Mouse (Mus musculus): ENCODE results near the gene Ifit1bl2. TPM values are rescaled to one million over a fixed set of nuclear protein-coding genes. Genes with fewer than 3 reads are reported as not detected.
"Not testable (repeated sequence)": the region's sequence is repeated elsewhere in the genome, so short reads cannot be mapped to it uniquely, and the experiment has no call there.

The Ifit1bl2 gene
- polyA plus RNA-seq, 1 experiment from 2014 or later: 0.22 TPM

DNA sequence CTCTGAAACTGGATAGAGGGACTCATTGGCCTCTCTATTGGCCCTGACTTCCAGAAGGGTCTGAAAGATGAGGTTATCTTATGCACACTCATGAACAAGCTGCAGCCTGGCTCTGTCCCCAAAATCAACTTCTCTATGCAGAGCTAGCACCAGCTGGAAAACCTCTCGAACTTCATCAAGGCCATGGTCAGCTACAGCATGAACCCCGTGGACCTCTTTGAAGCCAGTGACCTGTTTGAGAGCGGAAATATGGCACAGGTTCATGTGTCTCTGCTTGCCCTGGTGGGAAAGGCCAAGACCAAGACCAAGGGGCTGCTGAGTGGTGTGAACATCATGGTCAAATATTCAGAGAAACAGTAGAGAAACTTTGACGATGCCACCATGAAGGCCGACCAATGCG lies 16.8 kb downstream of the Ifit1bl2 start:
- H3K27ac ChIP-seq (ENCODE audit: low read length): no peak overlapping the region
- no peak for ATAC-seq
- WGBS: 89% methylated on average over 6 of the region's 6 CpGs
- no peak overlapping the region for H3K4me2 ChIP-seq (ENCODE audit: low read length)
- H3K36me3 ChIP-seq (ENCODE audit: control insufficient read depth, insufficient read depth): no peaks in the 10 kb centered on the region
- H3K9me3 ChIP-seq (ENCODE audit: control insufficient read depth, low read length): no peaks in the 10 kb centered on the region
- no peak overlapping the region for H3K9ac ChIP-seq (replicated peaks; ENCODE audit: low read depth, low read length)
- H3K27me3 ChIP-seq (replicated peaks; ENCODE audit: control insufficient read depth, insufficient read depth, low read length): no peaks in the 10 kb centered on the region
- no peaks in the 10 kb centered on the region for H3K4me1 ChIP-seq (replicated peaks; ENCODE audit: control insufficient read depth, insufficient read depth, low read length)
- H3K4me3 ChIP-seq (replicated peaks; ENCODE audit: low read length): no peak overlapping the region

GRCm38 (mm10) chr19:34620871-34621270 lies 19.7 kb downstream of the Ifit1bl2 start:
- no peaks in the 10 kb centered on the region for H3K4me1 ChIP-seq (replicated peaks; ENCODE audit: control insufficient read depth, insufficient read depth, low read length)
- no peak overlapping the region for H3K4me2 ChIP-seq (ENCODE audit: low read length)
- no peak for ATAC-seq
- H3K9ac ChIP-seq (replicated peaks; ENCODE audit: low read depth, low read length): no peak overlapping the region
- H3K4me3 ChIP-seq (replicated peaks; ENCODE audit: low read length): no peak overlapping the region
- 94% methylated on average over 5 of the region's 5 CpGs for WGBS
- H3K27me3 ChIP-seq (replicated peaks; ENCODE audit: control insufficient read depth, insufficient read depth, low read length): no peaks in the 10 kb centered on the region
- no peaks in the 10 kb centered on the region for H3K36me3 ChIP-seq (ENCODE audit: control insufficient read depth, insufficient read depth)
- no peak overlapping the region for H3K27ac ChIP-seq (ENCODE audit: low read length)
- H3K9me3 ChIP-seq (ENCODE audit: control insufficient read depth, low read length): no peaks in the 10 kb centered on the region

- not testable (repeated sequence) for H3K4me1 ChIP-seq (replicated peaks; ENCODE audit: control insufficient read depth, insufficient read depth, low read length); H3K27ac ChIP-seq (ENCODE audit: low read length); H3K9me3 ChIP-seq (ENCODE audit: control insufficient read depth, low read length); H3K4me3 ChIP-seq (replicated peaks; ENCODE audit: low read length); H3K36me3 ChIP-seq (ENCODE audit: control insufficient read depth, insufficient read depth); ATAC-seq; H3K9ac ChIP-seq (replicated peaks; ENCODE audit: low read depth, low read length); H3K4me2 ChIP-seq (ENCODE audit: low read length); H3K27me3 ChIP-seq (replicated peaks; ENCODE audit: control insufficient read depth, insufficient read depth, low read length)
- 81% methylated on average over 5 of the region's 11 CpGs for WGBS
These were observed 28.1 kb downstream of the Ifit1bl2 start for GRCm38 (mm10) chr19:34612243-34613001.

DNA sequence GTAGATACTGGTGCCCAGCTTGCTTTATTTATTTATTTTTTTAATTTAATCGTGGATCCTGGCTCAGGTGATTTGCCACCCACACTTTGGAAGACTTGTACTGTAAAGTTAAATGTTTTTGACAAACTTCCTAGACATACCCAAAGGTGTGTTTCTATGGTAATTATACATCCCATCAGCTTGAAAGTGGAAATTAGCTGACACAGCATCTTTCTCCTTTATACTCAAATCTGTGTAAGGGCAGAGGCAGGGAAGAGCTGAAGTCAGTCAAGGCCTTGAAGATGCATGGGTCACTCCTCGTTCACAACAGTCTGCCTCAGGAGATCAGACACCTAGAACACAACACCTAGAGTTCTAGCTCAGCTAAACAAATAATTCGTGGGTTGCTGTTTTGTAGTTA lies 30.4 kb downstream of the Ifit1bl2 start:
- not testable (repeated sequence) for H3K4me2 ChIP-seq (ENCODE audit: low read length); H3K9ac ChIP-seq (replicated peaks; ENCODE audit: low read depth, low read length); H3K9me3 ChIP-seq (ENCODE audit: control insufficient read depth, low read length); H3K27me3 ChIP-seq (replicated peaks; ENCODE audit: control insufficient read depth, insufficient read depth, low read length); H3K27ac ChIP-seq (ENCODE audit: low read length); H3K4me3 ChIP-seq (replicated peaks; ENCODE audit: low read length); H3K4me1 ChIP-seq (replicated peaks; ENCODE audit: control insufficient read depth, insufficient read depth, low read length); ATAC-seq; H3K36me3 ChIP-seq (ENCODE audit: control insufficient read depth, insufficient read depth)
- WGBS: 82% methylated on average over 3 of the region's 3 CpGs

DNA sequence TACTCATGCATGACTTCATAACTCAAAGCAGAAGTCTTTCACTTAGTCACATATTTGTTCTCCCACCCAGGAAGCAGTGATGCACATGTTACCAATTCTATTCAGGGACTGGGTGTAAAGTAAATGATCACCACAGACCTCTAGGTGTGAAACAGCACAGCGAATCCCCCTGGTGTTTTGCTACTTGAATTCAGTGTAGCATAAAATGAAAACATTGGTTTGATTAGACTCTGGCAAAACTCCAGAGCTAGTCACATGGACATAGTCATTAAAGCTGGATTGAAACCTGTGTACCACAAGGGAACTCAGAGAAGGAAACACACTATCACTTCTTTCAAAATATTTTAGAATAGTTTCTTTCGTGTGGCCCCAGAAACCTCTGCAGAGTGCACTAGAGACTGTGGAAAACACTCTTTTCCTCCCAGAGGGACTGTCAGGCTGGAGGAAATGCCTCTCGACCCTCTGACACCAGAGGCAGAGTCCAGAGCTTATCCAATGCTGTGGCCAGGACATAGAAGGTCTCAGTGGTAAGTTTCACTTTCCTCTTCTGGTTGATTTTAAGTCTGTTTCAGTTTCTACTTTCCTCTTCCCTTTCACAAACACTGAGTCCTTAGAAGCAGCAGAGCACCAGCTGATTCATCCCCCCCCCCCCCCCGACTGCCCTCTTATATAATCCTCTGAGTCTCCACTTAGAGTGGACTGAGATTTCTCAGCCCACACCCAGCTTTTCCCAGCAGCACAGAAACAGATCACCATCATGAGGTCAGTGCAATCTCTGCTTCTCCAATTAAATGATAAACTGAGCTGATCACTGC lies 33.1 kb downstream of the Ifit1bl2 start, which contains the start of gene Ifit3b:
Gene Ifit3b, plus strand, starts transcription at position 734 of the 815 bp plus-strand sequence.
- peak; percentile 62 for ATAC-seq
- not testable (repeated sequence) for H3K27me3 ChIP-seq (replicated peaks; ENCODE audit: control insufficient read depth, insufficient read depth, low read length)

GRCm38 (mm10) chr19:34605472-34605871 lies 35.1 kb downstream of the Ifit1bl2 start:
- 89% methylated on average over 3 of the region's 3 CpGs for WGBS
- Histone ChIP-seq H3K27me3 (replicated peaks; ENCODE audit: control insufficient read depth, insufficient read depth, low read length) (no peaks in the 10 kb centered on the region), H3K9me3 (ENCODE audit: control insufficient read depth, low read length) (no peaks in the 10 kb centered on the region), H3K9ac (replicated peaks; ENCODE audit: low read depth, low read length) (no peak overlapping the region), H3K4me2 (ENCODE audit: low read length) (no peak overlapping the region), H3K36me3 (ENCODE audit: control insufficient read depth, insufficient read depth) (no peaks in the 10 kb centered on the region), H3K4me3 (replicated peaks; ENCODE audit: low read length) (no peak overlapping the region), H3K27ac (ENCODE audit: low read length) (no peak overlapping the region), H3K4me1 (replicated peaks; ENCODE audit: control insufficient read depth, insufficient read depth, low read length) (no peaks in the 10 kb centered on the region)
- ATAC-seq: no peak

More for the DNA sequence above, 33.1 kb downstream of the Ifit1bl2 start, which contains the start of gene Ifit3b:
- not testable (repeated sequence) for H3K4me1 ChIP-seq (replicated peaks; ENCODE audit: control insufficient read depth, insufficient read depth, low read length); H3K36me3 ChIP-seq (ENCODE audit: control insufficient read depth, insufficient read depth); H3K4me2 ChIP-seq (ENCODE audit: low read length); H3K4me3 ChIP-seq (replicated peaks; ENCODE audit: low read length); H3K27ac ChIP-seq (ENCODE audit: low read length); H3K9ac ChIP-seq (replicated peaks; ENCODE audit: low read depth, low read length); H3K9me3 ChIP-seq (ENCODE audit: control insufficient read depth, low read length)
- WGBS: 41% methylated on average over 4 of the region's 4 CpGs

DNA sequence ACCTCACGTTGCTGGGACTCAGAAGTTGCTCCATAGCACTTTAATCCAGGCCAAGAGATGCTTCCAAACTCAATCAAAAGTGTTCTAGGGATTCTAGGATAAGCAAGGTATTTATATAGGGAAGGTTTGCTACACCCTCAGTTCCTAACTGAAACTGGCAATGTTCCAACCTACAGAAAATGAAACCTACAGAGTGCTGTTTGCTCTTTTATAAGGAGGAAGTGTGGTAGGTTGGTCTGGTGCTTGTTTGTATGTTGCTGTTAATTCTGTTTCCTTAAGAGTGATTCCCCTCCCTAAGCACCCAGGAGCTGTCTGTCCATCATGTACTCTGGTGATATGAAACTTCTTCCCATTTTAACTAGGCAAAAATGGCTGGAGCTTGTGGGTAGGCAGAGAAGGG lies 38.7 kb downstream of the Ifit1bl2 start, which contains the start of gene Ifit1bl1:
Gene Ifit1bl1, minus strand, starts transcription at position 69 of the 400 bp plus-strand sequence.
- H3K9me3 ChIP-seq (ENCODE audit: control insufficient read depth, low read length); ATAC-seq; H3K27ac ChIP-seq (ENCODE audit: low read length); H3K9ac ChIP-seq (replicated peaks; ENCODE audit: low read depth, low read length); H3K4me1 ChIP-seq (replicated peaks; ENCODE audit: control insufficient read depth, insufficient read depth, low read length); H3K4me3 ChIP-seq (replicated peaks; ENCODE audit: low read length); H3K36me3 ChIP-seq (ENCODE audit: control insufficient read depth, insufficient read depth); H3K4me2 ChIP-seq (ENCODE audit: low read length); H3K27me3 ChIP-seq (replicated peaks; ENCODE audit: control insufficient read depth, insufficient read depth, low read length): not testable (repeated sequence)
- WGBS: 54% methylated on average over 1 of the region's 1 CpGs

DNA sequence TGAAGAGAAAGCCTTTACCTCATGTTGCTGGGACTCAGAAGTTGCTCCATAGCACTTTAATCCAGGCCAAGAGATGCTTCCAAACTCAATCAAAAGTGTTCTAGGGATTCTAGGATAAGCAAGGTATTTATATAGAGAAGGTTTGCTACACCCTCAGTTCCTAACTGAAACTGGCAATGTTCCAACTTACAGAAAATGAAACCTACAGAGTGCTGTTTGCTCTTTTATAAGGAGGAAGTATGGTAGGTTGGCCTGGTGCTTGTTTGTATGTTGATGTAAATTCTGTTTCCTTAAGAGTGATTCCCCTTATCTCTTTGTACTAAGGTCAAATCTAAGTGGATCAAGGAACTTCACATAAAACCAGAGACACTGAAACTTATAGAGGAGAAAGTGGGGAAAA lies 41.3 kb downstream of the Ifit1bl2 start:
- H3K27ac ChIP-seq (ENCODE audit: low read length); H3K4me3 ChIP-seq (replicated peaks; ENCODE audit: low read length); H3K9ac ChIP-seq (replicated peaks; ENCODE audit: low read depth, low read length); H3K36me3 ChIP-seq (ENCODE audit: control insufficient read depth, insufficient read depth); H3K4me1 ChIP-seq (replicated peaks; ENCODE audit: control insufficient read depth, insufficient read depth, low read length); H3K27me3 ChIP-seq (replicated peaks; ENCODE audit: control insufficient read depth, insufficient read depth, low read length); ATAC-seq; H3K4me2 ChIP-seq (ENCODE audit: low read length); H3K9me3 ChIP-seq (ENCODE audit: control insufficient read depth, low read length): not testable (repeated sequence)

GRCm38 (mm10) chr19:34598341-34598740 lies 42.2 kb downstream of the Ifit1bl2 start:
- no peaks in the 10 kb centered on the region for H3K27me3 ChIP-seq (replicated peaks; ENCODE audit: control insufficient read depth, insufficient read depth, low read length)
- no peaks in the 10 kb centered on the region for H3K9me3 ChIP-seq (ENCODE audit: control insufficient read depth, low read length)
- no peak overlapping the region for H3K4me2 ChIP-seq (ENCODE audit: low read length)
- no peak overlapping the region for H3K27ac ChIP-seq (ENCODE audit: low read length)
- H3K36me3 ChIP-seq (ENCODE audit: control insufficient read depth, insufficient read depth): no peaks in the 10 kb centered on the region
- WGBS: 68% methylated on average over 2 of the region's 2 CpGs
- peak; percentile 79 for ATAC-seq
- H3K4me1 ChIP-seq (replicated peaks; ENCODE audit: control insufficient read depth, insufficient read depth, low read length): peaks cover 4% of the 10 kb centered on the region
- no peak overlapping the region for H3K9ac ChIP-seq (replicated peaks; ENCODE audit: low read depth, low read length)
- H3K4me3 ChIP-seq (replicated peaks; ENCODE audit: low read length): no peak overlapping the region

Data from forebrain, embryonic 16.5 days (tissue).